Mouse (Mus musculus) neural tube, embryonic 13.5 days (tissue): Measurements from ENCODE around the gene Cfd. TPM values are rescaled to one million over a fixed set of nuclear protein-coding genes. Genes with fewer than 3 reads are reported as not detected.

Experiments used
- ATAC-seq: fragments of 200-750 bp; cut with Nextera tagmentation; 2 replicates; pipeline ENCODE4 v1.8.0; 2017; ENCODE audit warnings: low read depth, mild to moderate bottlenecking, moderate TSS enrichment, moderate library complexity
- H3K27ac ChIP-seq: fragments of 300-500 bp; sonication (generic); replicated peaks from 2 replicates; pipeline ENCODE4 v1.5.1; 2015; ENCODE audit warnings: moderate library complexity, mild to moderate bottlenecking, inconsistent platforms
- H3K27me3 ChIP-seq: fragments of 300-500 bp; sonication (generic); 2 replicates; pipeline ENCODE4 v1.6.1; 2015; ENCODE audit warnings: mild to moderate bottlenecking, inconsistent platforms
- H3K36me3 ChIP-seq: fragments of 300-500 bp; sonication (generic); 2 replicates; pipeline ENCODE4 v1.6.1; 2015; ENCODE audit warnings: mild to moderate bottlenecking, inconsistent platforms
- H3K4me1 ChIP-seq: fragments of 300-500 bp; sonication (generic); replicated peaks from 2 replicates; pipeline ENCODE4 v1.6.1; 2015; ENCODE audit warnings: inconsistent platforms
- H3K4me2 ChIP-seq: fragments of 300-500 bp; sonication (generic); 2 replicates; pipeline ENCODE4 v1.6.1; 2015; ENCODE audit warnings: inconsistent platforms, mild to moderate bottlenecking, moderate library complexity
- H3K4me3 ChIP-seq: fragments of 300-500 bp; sonication (generic); 2 replicates; pipeline ENCODE4 v1.5.1; 2015; ENCODE audit warnings: mild to moderate bottlenecking, inconsistent platforms
- H3K9ac ChIP-seq: fragments of 300-500 bp; sonication (generic); 2 replicates; pipeline ENCODE4 v1.6.1; 2015; ENCODE audit warnings: moderate library complexity, mild to moderate bottlenecking, inconsistent platforms
- H3K9me3 ChIP-seq: fragments of 300-500 bp; sonication (generic); 2 replicates; pipeline ENCODE4 v1.6.1; 2016; ENCODE audit warnings: inconsistent platforms
- WGBS: fragments of 180-500 bp; shearing (Covaris S2); methylation state at CpG from one replicate; pipeline ENCODE4 v1.1.7; 2015; 5-methylcytosine and 5-hydroxymethylcytosine counted together
- polyA plus RNA-seq: library from polyadenylated mRNA; unstranded; fragments of >200 nt; fragmentation: Nextera tagmentation; extraction: Ambion mirVana; gene quantifications from 2 replicates; pipeline ENCODE4 v1.2.1, GENCODE M21; 2015

The Cfd gene
- polyA plus RNA-seq, 1 experiment from 2014 or later = not detected

DNA sequence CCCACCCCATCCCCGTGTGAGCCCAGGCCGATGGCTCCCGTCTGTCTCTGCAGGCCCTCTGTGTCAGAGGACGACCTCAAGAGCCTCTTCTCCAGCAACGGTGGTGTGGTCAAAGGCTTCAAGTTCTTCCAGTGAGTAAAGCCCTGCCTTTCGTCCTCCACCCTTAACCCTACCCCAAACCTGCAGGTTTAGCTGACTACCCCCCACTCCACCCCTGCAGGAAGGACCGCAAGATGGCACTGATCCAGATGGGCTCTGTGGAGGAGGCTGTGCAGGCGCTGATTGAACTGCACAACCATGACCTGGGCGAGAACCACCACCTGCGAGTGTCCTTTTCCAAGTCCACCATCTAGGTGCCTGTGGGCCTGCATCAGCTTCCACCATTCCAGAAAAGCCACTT lies 27.7 kb upstream of the Cfd start:
- no peak overlapping the region for H3K9ac ChIP-seq
- 76% methylated on average over 10 of the region's 10 CpGs for WGBS
- H3K9me3 ChIP-seq = no peaks in the 10 kb centered on the region
- H3K4me3 ChIP-seq = no peak overlapping the region
- 0 out of 2 replicates have a peak overlapping the region, but pooled peaks have one; percentile 42 for H3K27ac ChIP-seq
- H3K4me1 ChIP-seq = peaks cover 77% of the 10 kb centered on the region
- no peak for ATAC-seq
- H3K4me2 ChIP-seq = no peak overlapping the region
- H3K36me3 ChIP-seq = peaks cover 93% of the 10 kb centered on the region
- H3K27me3 ChIP-seq = no peaks in the 10 kb centered on the region

DNA sequence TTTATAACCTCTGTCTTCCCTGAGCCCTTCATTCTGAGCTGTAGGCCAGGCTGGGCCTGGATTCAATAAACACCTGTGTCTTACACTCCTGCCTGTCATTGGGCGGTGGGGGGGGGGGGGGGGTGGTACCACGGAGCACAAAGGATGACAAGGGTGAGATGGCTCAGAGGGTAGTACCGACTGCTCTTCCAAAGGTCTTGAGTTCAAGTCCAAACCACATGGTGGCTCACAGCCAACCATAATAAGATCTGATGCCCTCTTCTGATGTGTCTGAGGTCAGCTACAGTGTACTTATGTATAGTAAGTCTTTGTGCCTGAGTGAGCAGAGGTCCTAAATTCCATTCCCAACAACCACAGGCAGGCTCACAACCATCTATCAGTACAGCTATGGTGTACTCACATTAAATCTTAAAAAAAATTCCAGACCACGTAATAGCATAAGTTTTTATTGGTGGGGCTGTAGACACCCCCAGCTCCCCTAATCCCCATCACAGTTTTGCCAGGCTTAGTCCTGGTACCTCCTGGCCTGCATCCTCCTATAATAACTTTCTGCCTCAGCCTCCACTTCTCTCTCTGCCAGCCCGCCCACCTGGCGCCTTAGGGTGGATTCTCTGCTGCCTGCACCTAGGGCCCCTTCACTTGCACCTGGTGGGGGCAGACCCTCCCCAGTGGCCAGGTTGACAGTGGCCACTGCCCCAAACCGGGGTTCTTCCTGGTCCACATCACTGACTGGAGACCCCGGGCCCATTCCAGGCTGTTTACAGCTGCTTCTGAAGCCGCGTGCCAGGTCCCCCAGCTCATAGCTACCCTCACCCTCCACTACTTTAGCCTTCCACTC lies 26.1 kb upstream of the Cfd start:
- 0 out of 2 replicates have a peak, but pooled peaks have one; percentile 24 for ATAC-seq
- Histone ChIP-seq H3K9ac (0 out of 2 replicates have a peak overlapping the region, but pooled peaks have one; percentile 23), H3K4me2 (no peak overlapping the region), H3K36me3 (peaks cover 90% of the 10 kb centered on the region), H3K4me3 (no peak overlapping the region), H3K9me3 (no peaks in the 10 kb centered on the region), H3K27me3 (no peaks in the 10 kb centered on the region), H3K27ac (peak overlapping the region; percentile 24), H3K4me1 (peaks cover 75% of the 10 kb centered on the region)
- 51% methylated on average over 10 of the region's 10 CpGs for WGBS

DNA sequence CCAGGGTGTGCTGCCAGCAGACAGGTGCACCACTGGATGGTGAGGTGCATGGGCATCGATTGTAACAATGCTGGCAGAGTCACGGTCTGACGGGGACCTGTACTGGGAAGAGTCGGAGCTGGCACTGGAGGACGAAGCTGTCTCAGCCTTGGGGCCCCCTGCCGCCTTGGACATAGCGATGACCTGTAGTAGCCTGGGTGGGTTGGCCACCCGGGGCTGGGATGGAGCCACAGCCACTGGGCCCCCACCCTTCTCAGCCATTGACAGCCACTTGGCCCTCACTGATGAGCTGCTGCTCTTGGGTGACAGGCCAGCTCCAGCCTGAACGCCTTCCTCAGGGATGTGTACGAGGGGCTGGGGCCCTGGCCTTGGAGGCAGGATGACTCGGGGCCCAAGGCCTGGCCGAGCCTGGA lies 25.5 kb upstream of the Cfd start:
- H3K9me3 ChIP-seq = no peaks in the 10 kb centered on the region
- 67% methylated on average over 12 of the region's 12 CpGs for WGBS
- no peak for ATAC-seq
- H3K4me1 ChIP-seq = peaks cover 78% of the 10 kb centered on the region
- no peak overlapping the region for H3K4me2 ChIP-seq
- no peak overlapping the region for H3K4me3 ChIP-seq
- H3K27me3 ChIP-seq = no peaks in the 10 kb centered on the region
- H3K9ac ChIP-seq = no peak overlapping the region
- H3K36me3 ChIP-seq = peaks cover 90% of the 10 kb centered on the region
- H3K27ac ChIP-seq = peak overlapping the region; percentile 15

DNA sequence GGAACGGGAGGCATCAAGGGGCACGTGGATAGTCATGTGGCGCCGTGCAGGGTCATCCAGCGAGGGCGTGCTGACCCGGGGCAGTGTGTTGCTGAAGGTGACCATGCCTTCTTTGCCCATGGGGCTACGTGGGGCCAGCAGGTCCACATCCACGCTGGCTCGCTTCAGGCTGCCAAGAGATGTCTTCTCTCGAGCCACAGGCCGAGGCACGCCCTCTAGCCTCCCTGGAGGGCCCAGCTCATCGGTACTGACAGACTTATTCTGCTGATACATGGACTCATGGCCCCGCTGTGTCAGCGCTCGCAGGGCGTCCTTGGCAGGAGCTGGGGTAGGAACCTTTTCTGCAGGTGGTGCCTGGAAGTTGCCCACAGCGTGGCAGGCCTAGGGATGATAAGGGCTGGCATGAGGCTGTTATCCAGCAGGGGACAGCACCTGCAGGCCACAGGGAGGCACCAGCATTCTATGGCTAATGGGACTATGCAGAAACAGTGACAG lies 24.8 kb upstream of the Cfd start:
- peaks cover 77% of the 10 kb centered on the region for H3K4me1 ChIP-seq
- H3K4me3 ChIP-seq = no peak overlapping the region
- WGBS = 74% methylated on average over 19 of the region's 19 CpGs
- no peaks in the 10 kb centered on the region for H3K27me3 ChIP-seq
- H3K36me3 ChIP-seq = peaks cover 88% of the 10 kb centered on the region
- no peak for ATAC-seq
- no peaks in the 10 kb centered on the region for H3K9me3 ChIP-seq
- H3K9ac ChIP-seq = no peak overlapping the region; the same call in 1 of the 2 replicates
- H3K27ac ChIP-seq = peak overlapping the region; percentile 19; the same call in 1 of the 2 replicates
- H3K4me2 ChIP-seq = no peak overlapping the region

DNA sequence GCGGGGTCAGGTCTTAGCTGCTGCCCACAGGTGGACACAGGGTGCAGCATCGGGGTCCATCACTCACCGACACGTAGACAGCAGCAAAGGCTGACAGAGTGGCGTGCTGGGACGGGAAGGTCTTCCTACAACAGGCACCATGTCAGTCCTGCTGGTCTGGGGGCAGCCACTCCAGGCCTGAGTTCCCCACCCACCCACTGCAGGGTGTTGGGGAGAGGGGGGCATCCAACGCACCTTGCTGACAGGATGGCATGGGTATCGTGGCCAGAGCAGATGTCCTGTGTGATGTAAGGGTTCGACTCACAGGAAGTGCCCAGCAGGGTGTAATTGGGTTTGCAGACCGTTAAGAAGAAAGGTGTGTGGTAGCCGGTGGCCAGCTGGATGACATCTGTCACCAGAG lies 24.1 kb upstream of the Cfd start:
- H3K4me3 ChIP-seq = no peak overlapping the region
- no peak overlapping the region for H3K4me2 ChIP-seq
- H3K9ac ChIP-seq = peak overlapping the region; percentile 26; the same call in 1 of the 2 replicates
- 78% methylated on average over 11 of the region's 11 CpGs for WGBS
- no peak for ATAC-seq
- no peaks in the 10 kb centered on the region for H3K9me3 ChIP-seq
- H3K4me1 ChIP-seq = peaks cover 78% of the 10 kb centered on the region
- H3K36me3 ChIP-seq = peaks cover 88% of the 10 kb centered on the region
- H3K27me3 ChIP-seq = no peaks in the 10 kb centered on the region
- H3K27ac ChIP-seq = no peak overlapping the region

DNA sequence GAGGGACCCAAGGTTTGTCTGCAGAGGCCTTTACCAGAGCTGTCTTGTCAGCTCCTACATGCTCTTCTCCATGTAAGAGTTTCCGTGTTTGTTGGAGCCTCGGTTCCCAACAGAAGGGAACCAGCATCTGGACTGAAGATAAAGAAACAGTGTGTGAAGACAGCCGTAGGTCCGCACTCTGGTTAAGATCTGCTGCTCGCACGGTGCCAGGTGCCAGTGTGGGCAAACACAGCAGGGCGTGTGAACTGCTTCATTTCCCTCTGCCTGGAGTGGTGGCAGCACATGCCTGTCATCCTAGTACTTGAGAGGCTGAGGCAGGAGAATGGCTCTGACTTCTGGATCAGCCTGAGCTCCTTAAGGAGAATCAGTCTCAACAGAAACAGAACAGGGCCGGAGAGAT lies 18.8 kb upstream of the Cfd start:
- Histone ChIP-seq H3K9me3 (no peaks in the 10 kb centered on the region), H3K9ac (peak overlapping the region; percentile 97), H3K27ac (no peak overlapping the region), H3K36me3 (peaks cover 41% of the 10 kb centered on the region), H3K4me2 (peak overlapping the region; percentile 92), H3K4me1 (peaks cover 73% of the 10 kb centered on the region), H3K4me3 (peak overlapping the region; percentile 66), H3K27me3 (no peaks in the 10 kb centered on the region)
- no peak for ATAC-seq
- WGBS = 82% methylated on average over 8 of the region's 8 CpGs

DNA sequence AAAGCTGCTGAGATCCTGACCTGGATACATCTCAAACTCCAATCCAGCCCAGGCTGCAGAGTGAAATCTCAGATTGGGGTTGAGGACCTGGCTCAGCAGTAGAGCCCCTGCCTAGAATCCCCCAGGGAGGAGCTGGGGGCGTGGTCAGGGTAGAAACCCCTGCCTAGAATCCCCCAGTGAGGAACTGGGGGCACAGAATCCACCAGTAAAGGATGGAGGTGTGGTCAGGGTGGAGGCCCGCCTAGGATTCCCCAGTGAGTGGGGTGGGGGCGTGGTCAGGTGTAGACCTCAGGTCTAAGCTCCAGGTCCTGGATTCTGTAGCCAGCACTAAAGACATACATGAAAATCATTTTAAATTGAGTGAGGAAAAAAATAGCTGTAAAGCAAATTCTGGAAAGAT lies 17.8 kb upstream of the Cfd start:
- H3K27ac ChIP-seq = peak overlapping the region; percentile 94
- peak overlapping the region; percentile 97 for H3K9ac ChIP-seq
- ATAC-seq = no peak
- H3K36me3 ChIP-seq = peaks cover 34% of the 10 kb centered on the region
- H3K4me1 ChIP-seq = peaks cover 65% of the 10 kb centered on the region
- H3K4me3 ChIP-seq = peak overlapping the region; percentile 66
- WGBS = 44% methylated on average over 3 of the region's 3 CpGs
- no peaks in the 10 kb centered on the region for H3K9me3 ChIP-seq
- H3K27me3 ChIP-seq = no peaks in the 10 kb centered on the region
- H3K4me2 ChIP-seq = peak overlapping the region; percentile 92

DNA sequence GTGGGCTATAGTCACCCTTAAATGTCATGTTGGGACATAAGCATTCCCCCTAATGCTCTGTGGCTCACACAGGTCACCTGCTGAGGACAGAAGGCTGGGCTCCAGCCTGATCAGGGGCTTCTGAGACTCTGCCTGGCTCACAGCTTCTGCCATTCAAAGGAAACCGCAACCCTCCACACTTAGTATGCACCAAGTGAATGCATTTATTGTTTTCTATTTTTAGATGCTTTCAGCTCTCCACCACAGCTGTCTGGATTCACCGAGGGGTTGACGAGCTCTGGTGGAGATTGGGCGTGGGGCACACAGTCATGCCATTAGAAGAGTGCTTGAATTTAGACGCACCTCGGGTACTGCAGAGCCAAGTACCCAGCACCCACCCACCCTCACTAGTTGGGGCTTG lies 17.3 kb upstream of the Cfd start:
- WGBS = 3% methylated on average over 6 of the region's 6 CpGs
- ATAC-seq = 0 out of 2 replicates have a peak, but pooled peaks have one; percentile 1
- Histone ChIP-seq H3K4me2 (peak overlapping the region; percentile 92), H3K27me3 (no peaks in the 10 kb centered on the region), H3K27ac (peak overlapping the region; percentile 94), H3K4me1 (peaks cover 63% of the 10 kb centered on the region), H3K4me3 (peak overlapping the region; percentile 66), H3K9ac (peak overlapping the region; percentile 97), H3K9me3 (no peaks in the 10 kb centered on the region), H3K36me3 (peaks cover 32% of the 10 kb centered on the region)

DNA sequence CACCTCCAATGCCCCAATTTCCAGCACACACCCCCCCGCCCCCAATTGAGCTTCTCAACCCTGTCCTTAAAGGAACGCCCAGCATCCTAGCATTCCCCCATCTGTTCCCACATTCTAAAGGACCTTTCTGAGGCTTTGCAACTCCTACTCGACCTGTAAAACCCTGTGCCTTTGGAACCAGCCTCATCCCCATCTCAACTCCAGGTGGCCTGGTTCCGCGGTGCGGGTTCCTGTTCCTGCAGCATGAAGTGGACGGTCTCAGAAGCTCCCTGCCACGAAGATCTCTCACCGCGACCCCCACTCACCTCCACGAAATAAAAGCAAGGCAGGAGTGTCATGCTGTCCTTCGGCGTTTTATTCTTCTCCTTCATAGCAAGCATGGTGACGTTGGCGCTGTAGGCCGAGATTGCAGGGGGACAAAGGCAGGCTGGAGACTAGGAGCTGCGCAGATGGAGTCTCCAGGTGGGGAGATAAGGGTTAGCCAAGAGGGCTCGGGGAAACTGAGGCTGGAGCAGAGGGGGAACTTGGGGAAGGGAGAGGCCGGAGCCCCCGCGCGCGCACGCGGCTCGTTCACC lies 16.9 kb upstream of the Cfd start:
- under 1% methylated on average over 26 of the region's 26 CpGs for WGBS
- Histone ChIP-seq H3K4me2 (peak overlapping the region; percentile 92), H3K27ac (peak overlapping the region; percentile 94), H3K36me3 (peaks cover 30% of the 10 kb centered on the region), H3K9ac (peak overlapping the region; percentile 97), H3K4me1 (peaks cover 58% of the 10 kb centered on the region), H3K27me3 (no peaks in the 10 kb centered on the region), H3K9me3 (no peaks in the 10 kb centered on the region), H3K4me3 (peak overlapping the region; percentile 66)
- peak; percentile 2 for ATAC-seq

DNA sequence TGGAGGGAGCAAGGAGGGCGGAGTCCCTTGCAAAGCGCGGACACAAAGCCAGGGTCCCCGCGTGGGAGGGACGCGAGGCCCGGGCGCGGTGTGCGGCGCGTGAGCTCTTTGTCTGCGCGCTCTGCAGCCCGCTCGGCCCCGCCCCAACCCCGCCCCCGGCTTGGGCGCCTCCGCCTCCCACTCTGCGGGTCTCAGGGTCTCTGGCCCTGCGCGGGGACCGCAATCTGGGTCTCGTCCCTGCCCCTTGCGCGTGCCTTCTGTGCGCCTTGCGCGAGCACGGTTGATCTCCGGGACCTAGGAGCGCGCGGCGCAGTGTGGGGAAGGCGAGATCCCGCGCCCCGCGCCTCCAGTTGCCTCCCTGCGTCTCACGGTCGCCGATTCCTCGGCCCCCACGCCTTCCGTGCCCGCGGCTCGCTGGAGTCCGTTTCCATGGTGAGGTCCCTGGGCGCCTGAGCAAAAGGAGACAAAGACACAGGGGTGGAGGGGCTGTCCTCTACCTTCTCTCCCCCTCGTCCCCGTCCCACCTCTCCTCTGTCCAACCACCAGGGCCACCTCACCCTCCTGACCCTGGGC lies 16.3 kb upstream of the Cfd start, which contains the start of the genes Prtn3 and Plppr3:
TSS of gene Prtn3 (plus strand) at position 187 of the 573 bp plus-strand sequence.
TSS of gene Plppr3 (minus strand) at position 345 of the 573 bp plus-strand sequence.
- H3K36me3 ChIP-seq = peaks cover 25% of the 10 kb centered on the region
- peak within 1 kb of the TSS; percentile 92 for H3K4me2 ChIP-seq
- H3K27ac ChIP-seq = peak within 1 kb of the TSS; percentile 94
- WGBS = under 1% methylated on average over 57 of the region's 57 CpGs
- peak; percentile 92 for ATAC-seq
- no peaks in the 10 kb centered on the region for H3K27me3 ChIP-seq
- H3K4me1 ChIP-seq = peaks cover 52% of the 10 kb centered on the region
- no peaks in the 10 kb centered on the region for H3K9me3 ChIP-seq
- peak within 1 kb of the TSS; percentile 97 for H3K9ac ChIP-seq
- peak within 1 kb of the TSS; percentile 66 for H3K4me3 ChIP-seq

DNA sequence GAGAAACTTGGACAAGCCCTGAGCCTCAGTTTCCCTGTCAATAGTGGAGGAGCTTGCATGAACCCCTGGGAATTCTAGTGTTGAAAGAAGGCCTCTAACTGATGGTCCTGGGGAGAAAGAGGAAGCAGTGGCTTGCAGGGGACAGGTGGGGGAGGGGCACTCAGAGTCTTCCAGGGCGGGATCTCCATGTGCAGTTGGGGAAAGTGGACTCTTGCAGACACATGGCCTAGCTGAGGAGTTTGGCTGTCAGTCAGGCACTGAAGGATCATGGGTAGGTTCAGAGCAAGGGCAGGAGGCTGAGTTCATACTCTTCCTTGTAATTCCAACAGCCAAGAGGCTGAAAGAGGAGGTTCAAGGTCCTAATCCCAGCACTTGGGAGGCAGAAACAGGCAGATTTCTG lies 13.5 kb upstream of the Cfd start:
- H3K27ac ChIP-seq = no peak overlapping the region
- H3K9ac ChIP-seq = no peak overlapping the region
- peaks cover 32% of the 10 kb centered on the region for H3K4me1 ChIP-seq
- H3K4me2 ChIP-seq = no peak overlapping the region
- H3K27me3 ChIP-seq = peaks cover 20% of the 10 kb centered on the region
- H3K9me3 ChIP-seq = no peaks in the 10 kb centered on the region
- 48% methylated on average over 1 of the region's 1 CpGs for WGBS
- H3K4me3 ChIP-seq = no peak overlapping the region
- ATAC-seq = no peak
- H3K36me3 ChIP-seq = no peaks in the 10 kb centered on the region

DNA sequence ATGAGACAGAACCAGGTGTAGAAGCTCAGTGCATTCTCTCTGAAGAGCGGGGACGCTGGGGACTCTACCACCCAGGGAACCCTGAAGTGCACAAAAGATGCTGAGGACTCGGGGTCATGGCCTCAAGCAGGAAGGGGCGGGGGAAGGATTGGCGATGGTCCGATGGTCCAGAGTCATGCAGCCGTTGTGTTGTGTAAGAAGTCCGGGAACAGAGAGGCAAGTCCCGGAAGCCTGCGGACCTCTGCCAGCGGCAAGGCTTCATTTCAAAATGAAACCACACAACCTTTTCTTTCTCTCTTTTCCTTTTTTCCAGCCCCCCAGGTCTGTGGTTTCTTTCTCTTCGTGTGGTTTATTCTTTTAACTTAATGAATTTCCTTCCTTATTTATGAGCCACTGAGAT lies 12.9 kb upstream of the Cfd start:
- 49% methylated on average over 12 of the region's 12 CpGs for WGBS
- no peak overlapping the region for H3K4me2 ChIP-seq
- no peaks in the 10 kb centered on the region for H3K36me3 ChIP-seq
- H3K4me1 ChIP-seq = peaks cover 32% of the 10 kb centered on the region
- no peak overlapping the region for H3K9ac ChIP-seq
- H3K9me3 ChIP-seq = no peaks in the 10 kb centered on the region
- no peak for ATAC-seq
- no peak overlapping the region for H3K27ac ChIP-seq
- H3K4me3 ChIP-seq = no peak overlapping the region
- peaks cover 25% of the 10 kb centered on the region for H3K27me3 ChIP-seq
